Mouse (Mus musculus) ES-E14 (cell line): ENCODE results near the gene Vps8. TPM values are rescaled to one million over a fixed set of nuclear protein-coding genes. Genes with fewer than 3 reads are reported as not detected.
A peak's percentile ranks its signal among the peaks of the same experiment; 100 is the strongest.

ENCODE experiments used
- DNase-seq: peaks from one replicate; pipeline ENCODE4 v3.0.0-alpha.2; 2013; ENCODE audit warnings: low read depth, low spot score
- H3K27ac ChIP-seq: 2 replicates; pipeline ENCODE4 v1.5.1; 2012; ENCODE audit warnings: low read depth, mild to moderate bottlenecking, low read length, moderate library complexity, mixed read lengths; ENCODE audit not compliant: poor library complexity, insufficient read depth, severe bottlenecking
- H3K36me3 ChIP-seq: 2 replicates; pipeline ENCODE4 v1.6.1; 2012; ENCODE audit warnings: mild to moderate bottlenecking, low read length, moderate library complexity, mixed read lengths; ENCODE audit not compliant: control insufficient read depth, poor library complexity, insufficient read depth, severe bottlenecking
- H3K4me1 ChIP-seq, 2 experiments: fragments of 150-350 bp in 1 of 2; sonication (generic) in 1 of 2; 2 replicates each; pipeline ENCODE4 v1.6.1; 2012; ENCODE audit warnings: low read length in 2 of 2, mild to moderate bottlenecking in 1 of 2, mixed read lengths in 1 of 2; ENCODE audit not compliant: control insufficient read depth in 2 of 2, insufficient read depth in 2 of 2, poor library complexity in 1 of 2
- H3K4me3 ChIP-seq, 2 experiments: fragments of 150-350 bp in 1 of 2; sonication (generic) in 1 of 2; 2 replicates each; pipeline ENCODE4 v1.5.1; 2012; ENCODE audit warnings: low read length in 2 of 2, low read depth in 1 of 2, mild to moderate bottlenecking in 1 of 2, mixed read lengths in 1 of 2; ENCODE audit not compliant: insufficient read depth in 1 of 2, poor library complexity in 1 of 2, severe bottlenecking in 1 of 2
- H3K9ac ChIP-seq: 2 replicates; pipeline ENCODE4 v1.6.1; 2012; ENCODE audit warnings: low read depth, mild to moderate bottlenecking, low read length, mixed read lengths; ENCODE audit not compliant: poor library complexity, insufficient read depth, severe bottlenecking
- H3K9me3 ChIP-seq: fragments of 150-350 bp; sonication (generic); 2 replicates; pipeline ENCODE4 v1.6.1; 2012; ENCODE audit warnings: low read depth, mild to moderate bottlenecking, low read length; ENCODE audit not compliant: control insufficient read depth, insufficient read depth
- CHD2 ChIP-seq: IDR thresholded peaks from 2 replicates; pipeline ENCODE4 v1.6.1; 2014; ENCODE audit warnings: mild to moderate bottlenecking, low read depth, low read length, inconsistent platforms
- HCFC1 ChIP-seq: IDR thresholded peaks from 2 replicates; pipeline ENCODE4 v1.6.1; 2012; ENCODE audit warnings: low read length, inconsistent platforms, borderline replicate concordance; ENCODE audit not compliant: insufficient read depth
- MAFK ChIP-seq: IDR thresholded peaks from 2 replicates; pipeline ENCODE4 v1.6.1; 2014; ENCODE audit warnings: mild to moderate bottlenecking, low read depth, low read length, inconsistent platforms; ENCODE audit not compliant: insufficient read depth
- ZC3H11A ChIP-seq: IDR thresholded peaks from 2 replicates; pipeline ENCODE4 v1.6.1; 2012; ENCODE audit warnings: low read depth, mild to moderate bottlenecking, inconsistent platforms, low read length, borderline replicate concordance
- ZNF384 ChIP-seq: IDR thresholded peaks from 2 replicates; pipeline ENCODE4 v1.6.1; 2012; ENCODE audit warnings: low read depth, low read length, inconsistent platforms
- in situ Hi-C, 2 experiments: fragments of 600-800 bp; cut with MboI; formaldehyde crosslinking; loops; one replicate each; pipeline ENCODE4 v1.15.1; 2025; ENCODE audit warnings: low sequenced_read_pairs in 2 of 2, inconsistent platforms in 1 of 2; ENCODE audit not compliant: unreplicated experiment in 2 of 2
- total RNA-seq: library from RNA; depleted of rRNA; stranded (reverse); fragments of 300-350 nt; gene quantifications from 2 replicates; pipeline ENCODE4 v1.2.3, GENCODE M21; 2012

Gene Vps8
- total RNA-seq, 1 experiment, result 12.5 TPM

DNA sequence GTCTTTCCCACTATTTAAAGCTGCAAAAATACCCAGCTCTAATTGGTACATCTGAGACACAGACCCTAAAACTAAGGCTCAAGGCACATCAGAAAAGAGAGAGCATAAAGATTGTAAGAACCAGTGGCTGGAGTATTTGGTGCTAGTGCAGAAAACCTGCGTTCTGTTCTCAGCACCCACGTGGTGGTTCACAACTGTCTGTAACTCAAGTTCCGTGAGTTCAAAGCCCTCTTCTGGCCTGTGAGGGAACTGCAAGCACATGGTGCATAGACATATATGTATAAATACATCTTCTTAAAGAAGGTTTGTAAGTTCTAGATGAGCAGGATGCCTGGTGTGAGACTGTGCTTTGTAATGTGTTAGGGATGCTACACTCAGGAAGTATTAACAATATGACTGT lies 8.7 kb downstream of the Vps8 start:
- TF ChIP-seq HCFC1 (no peak), ZNF384 (no peak), MAFK (no peak), CHD2 (no peak), ZC3H11A (no peak)
- Histone ChIP-seq H3K9me3 (no peaks in the 10 kb centered on the region), H3K4me1 (0 out of 4 replicates have a peak, but pooled peaks cover 0 to 2% of the 10 kb centered on the region in 2 experiments), H3K9ac (no peak overlapping the region), H3K36me3 (no peaks in the 10 kb centered on the region), H3K27ac (no peak overlapping the region), H3K4me3 (no peak overlapping the region)
- in situ Hi-C loops, result no loop called here
- DNase-seq, result peak; percentile 62

DNA sequence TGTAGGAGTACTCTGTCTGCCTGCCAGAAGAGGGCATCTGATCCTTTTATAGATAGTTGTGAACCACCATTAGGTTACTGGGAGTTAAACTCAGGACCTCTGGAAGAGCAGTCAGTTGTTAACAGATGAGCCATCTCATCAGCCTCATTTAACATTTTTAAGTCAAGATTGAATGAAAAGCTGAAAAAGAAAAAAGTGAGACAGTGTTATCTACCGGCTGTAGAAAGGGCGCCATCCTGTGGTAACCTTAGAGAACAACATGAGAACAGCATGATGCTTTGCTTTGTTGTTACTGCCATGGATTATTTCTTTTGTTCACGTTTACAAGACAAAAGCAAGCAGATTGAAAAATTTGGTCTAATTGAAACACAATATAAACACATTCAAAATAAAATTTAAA lies 10.6 kb downstream of the Vps8 start:
- in situ Hi-C loops, result no loop called here
- Histone ChIP-seq H3K9ac (no peak overlapping the region), H3K36me3 (no peaks in the 10 kb centered on the region), H3K4me3 (no peak overlapping the region), H3K4me1 (0 out of 4 replicates have a peak, but pooled peaks cover 0 to 2% of the 10 kb centered on the region in 2 experiments), H3K27ac (no peak overlapping the region), H3K9me3 (no peaks in the 10 kb centered on the region)
- TF ChIP-seq HCFC1 (no peak), ZC3H11A (no peak), CHD2 (no peak), MAFK (no peak), ZNF384 (no peak)
- peak; percentile 22 for DNase-seq

DNA sequence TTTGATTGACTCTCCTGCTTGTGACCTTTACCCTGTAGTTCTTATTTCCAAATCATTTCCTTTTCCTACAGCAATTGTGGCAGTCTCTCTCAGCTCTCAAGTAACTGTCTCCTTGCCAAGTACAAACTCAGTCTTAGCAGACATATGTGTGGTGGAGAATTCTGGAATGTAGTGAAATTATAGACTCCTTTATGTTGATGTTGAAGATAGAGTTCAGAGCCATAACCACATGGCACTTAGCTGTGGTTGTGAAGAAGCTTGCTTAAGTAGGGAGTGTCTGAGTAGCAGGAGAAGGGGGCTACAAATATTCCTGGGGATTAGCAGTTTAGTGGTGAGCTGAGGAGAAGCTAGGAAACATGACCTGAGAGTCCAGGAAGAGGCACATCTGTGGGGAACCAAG lies 18.1 kb downstream of the Vps8 start:
- 0 out of 2 replicates have a peak, but pooled peaks cover 2% of the 10 kb centered on the region for H3K36me3 ChIP-seq
- in situ Hi-C loops, result no loop called here
- DNase-seq, result no peak
- no peak overlapping the region for H3K9ac ChIP-seq
- H3K4me3 ChIP-seq, result no peak overlapping the region
- no peaks in the 10 kb centered on the region for H3K4me1 ChIP-seq
- no peak for TF ChIP-seq HCFC1
- no peak for TF ChIP-seq ZC3H11A
- no peak for TF ChIP-seq CHD2
- no peak for TF ChIP-seq ZNF384
- no peak for TF ChIP-seq MAFK
- no peaks in the 10 kb centered on the region for H3K9me3 ChIP-seq
- no peak overlapping the region for H3K27ac ChIP-seq

GRCm38 (mm10) chr16:21445026-21445625 lies 22.2 kb downstream of the Vps8 start:
- H3K27ac ChIP-seq, result no peak overlapping the region
- no peaks in the 10 kb centered on the region; a peak in 1 of 4 replicates for H3K4me1 ChIP-seq
- 0 out of 2 replicates have a peak, but pooled peaks cover 2% of the 10 kb centered on the region for H3K36me3 ChIP-seq
- no peaks in the 10 kb centered on the region for H3K9me3 ChIP-seq
- TF ChIP-seq ZC3H11A, result no peak
- TF ChIP-seq HCFC1, result no peak
- no peak for TF ChIP-seq MAFK
- no peak for TF ChIP-seq ZNF384
- TF ChIP-seq CHD2, result no peak
- in situ Hi-C loops, result no loop called here
- H3K4me3 ChIP-seq, result no peak overlapping the region
- no peak for DNase-seq
- no peak overlapping the region for H3K9ac ChIP-seq

DNA sequence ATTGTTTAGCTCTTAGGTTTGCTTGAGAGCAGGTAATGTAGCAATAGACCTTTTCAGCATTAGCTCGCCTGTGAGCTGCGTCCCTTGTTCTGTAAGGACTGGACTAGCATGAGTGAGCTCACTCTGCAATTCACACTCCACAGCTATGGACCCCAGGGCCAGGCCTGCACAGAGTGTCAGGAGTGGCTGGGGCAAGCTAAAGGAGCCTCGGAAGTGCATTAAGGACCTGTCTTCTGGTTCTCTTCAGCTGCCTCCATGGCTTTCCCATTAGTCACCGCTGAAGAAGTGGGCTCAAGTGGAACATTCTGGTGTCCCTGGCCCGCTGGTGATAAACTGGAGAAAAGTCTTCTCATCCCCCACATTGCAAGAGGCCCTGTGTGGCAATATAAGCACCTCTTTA lies 24.5 kb downstream of the Vps8 start:
- H3K4me1 ChIP-seq, result no peaks in the 10 kb centered on the region; a peak in 1 of 4 replicates
- no peak for DNase-seq
- H3K9ac ChIP-seq, result no peak overlapping the region
- in situ Hi-C loops, result no loop called here
- 0 out of 2 replicates have a peak, but pooled peaks cover 4% of the 10 kb centered on the region for H3K36me3 ChIP-seq
- no peak overlapping the region for H3K4me3 ChIP-seq
- no peak for TF ChIP-seq MAFK
- TF ChIP-seq CHD2, result no peak
- no peak for TF ChIP-seq HCFC1
- TF ChIP-seq ZNF384, result no peak
- TF ChIP-seq ZC3H11A, result no peak
- no peak overlapping the region for H3K27ac ChIP-seq
- no peaks in the 10 kb centered on the region for H3K9me3 ChIP-seq
